Comparison of ENCODE assay signal across 10 mouse cellular contexts in the genomic region with DNA sequence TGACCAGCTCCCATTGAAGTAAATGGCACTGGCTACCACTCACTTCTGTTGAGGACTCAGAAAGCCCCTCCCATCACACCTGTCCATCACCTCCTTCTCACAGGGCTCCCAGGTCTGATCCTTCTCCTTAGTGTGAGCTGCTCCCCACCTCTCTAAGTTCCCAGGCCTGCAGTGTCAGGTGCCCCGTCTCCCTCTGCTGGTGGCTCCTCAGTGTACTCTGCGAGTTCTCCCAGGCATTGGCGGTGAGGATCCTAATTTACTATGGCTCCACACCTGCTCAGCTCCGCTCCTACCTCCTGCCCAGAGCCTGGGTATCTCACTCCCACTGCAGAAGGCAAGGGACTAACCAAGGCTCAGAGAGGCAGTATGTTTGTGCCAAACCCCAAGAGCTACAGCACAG. TPM values are rescaled to one million over a fixed set of nuclear protein-coding genes. Genes with fewer than 3 reads are reported as not detected.
DNase-seq lines count a peak whose midpoint lies in the region; ATAC-seq and TF ChIP-seq lines count a peak whose summit lies in the region.
"Had no signal": no experiment of that assay in that cellular context is flagged by ENCODE, and none has a peak within 500 bp of the region (broad histone marks: within the 10 kb centered on the region; RNA-seq: fewer than 3 reads in every experiment).

No protein-coding gene starts in this region.

- H3K27ac ChIP-seq in lung, embryonic 14.5 days (ENCODE audit: low read depth), result no peak overlapping the region
- H3K27ac ChIP-seq in hindbrain, embryonic 13.5 days, result peak overlapping the region; percentile 89
- peak overlapping the region; percentile 87 for H3K27ac ChIP-seq in neural tube, embryonic 14.5 days (ENCODE audit: low read depth, low read length)
- H3K27ac ChIP-seq: embryonic facial prominence, embryonic 15.5 days had no signal

- no peaks in the 10 kb centered on the region for H3K36me3 ChIP-seq in lung, embryonic 14.5 days (ENCODE audit: insufficient read depth)
- no peaks in the 10 kb centered on the region for H3K36me3 ChIP-seq in hindbrain, embryonic 13.5 days
- no peaks in the 10 kb centered on the region for H3K36me3 ChIP-seq in neural tube, embryonic 14.5 days (ENCODE audit: control insufficient read depth, insufficient read depth, low read length)
- H3K36me3 ChIP-seq: embryonic facial prominence, embryonic 15.5 days had no signal

- TF ChIP-seq CTCF in lung, embryonic 14.5 days (IDR thresholded peaks at IDR 0.05; ENCODE audit: low read depth), result peak; percentile 66

- H3K4me1 ChIP-seq in lung, embryonic 14.5 days (ENCODE audit: insufficient read depth), result peaks cover 17% of the 10 kb centered on the region
- H3K4me1 ChIP-seq in hindbrain, embryonic 13.5 days (replicated peaks), result peaks cover 68% of the 10 kb centered on the region
- peaks cover 52% of the 10 kb centered on the region for H3K4me1 ChIP-seq in neural tube, embryonic 14.5 days (ENCODE audit: control insufficient read depth, insufficient read depth, low read length)

- peak; percentile 59 for DNase-seq in lung, embryonic 14.5 days
- DNase-seq in lung, postnatal 10 days, result no peak
- DNase-seq in brain, adult 2 months (ENCODE audit: low read depth, low spot score), result peak; percentile 50
- no peak for DNase-seq in gastrocnemius, postnatal 10 days
- DNase-seq in spleen, postnatal 36 days (ENCODE audit: low spot score in 2 of 2), result no peak
- DNase-seq: adrenal gland, adult 2 months had no signal

- no peak overlapping the region for H3K9ac ChIP-seq in lung, embryonic 14.5 days
- no peak overlapping the region for H3K9ac ChIP-seq in hindbrain, embryonic 13.5 days
- no peak overlapping the region for H3K9ac ChIP-seq in neural tube, embryonic 14.5 days (replicated peaks; ENCODE audit: low read depth, low read length)
- H3K9ac ChIP-seq: embryonic facial prominence, embryonic 15.5 days had no signal

- no peak overlapping the region for H3K4me2 ChIP-seq in lung, embryonic 14.5 days
- H3K4me2 ChIP-seq in hindbrain, embryonic 13.5 days, result no peak overlapping the region
- H3K4me2 ChIP-seq in neural tube, embryonic 14.5 days (ENCODE audit: low read depth, low read length), result no peak overlapping the region
- H3K4me2 ChIP-seq: embryonic facial prominence, embryonic 15.5 days had no signal

- no peaks in the 10 kb centered on the region for H3K9me3 ChIP-seq in lung, embryonic 14.5 days (ENCODE audit: low read depth, low read length)
- H3K9me3 ChIP-seq in hindbrain, embryonic 13.5 days, result no peaks in the 10 kb centered on the region
- H3K9me3 ChIP-seq in neural tube, embryonic 14.5 days (ENCODE audit: control insufficient read depth, low read length), result no peaks in the 10 kb centered on the region
- H3K9me3 ChIP-seq: embryonic facial prominence, embryonic 15.5 days had no signal

- no peak overlapping the region for H3K4me3 ChIP-seq in lung, embryonic 14.5 days (ENCODE audit: low read depth, low read length)
- H3K4me3 ChIP-seq in hindbrain, embryonic 13.5 days, result no peak overlapping the region
- H3K4me3 ChIP-seq in neural tube, embryonic 14.5 days (ENCODE audit: low read depth, low read length), result no peak overlapping the region
- H3K4me3 ChIP-seq: embryonic facial prominence, embryonic 15.5 days had no signal

- 11% methylated on average over 4 of the region's 4 CpGs for WGBS in lung, embryonic 14.5 days
- WGBS in hindbrain, embryonic 13.5 days, result 5% methylated on average over 4 of the region's 4 CpGs
- WGBS in neural tube, embryonic 14.5 days, result 0% methylated on average over 4 of the region's 4 CpGs

- ATAC-seq in lung, embryonic 14.5 days (ENCODE audit: insufficient read depth), result peak; percentile 30; the same call in 1 of the 2 replicates
- ATAC-seq in hindbrain, embryonic 13.5 days (ENCODE audit: low FRiP score), result no peak
- ATAC-seq in neural tube, embryonic 14.5 days (ENCODE audit: low read depth), result no peak

- H3K27me3 ChIP-seq in lung, embryonic 14.5 days (ENCODE audit: insufficient read depth, low read length), result peaks cover 49% of the 10 kb centered on the region
- peaks cover 97% of the 10 kb centered on the region for H3K27me3 ChIP-seq in hindbrain, embryonic 13.5 days
- H3K27me3 ChIP-seq in neural tube, embryonic 14.5 days (ENCODE audit: control insufficient read depth, insufficient read depth, low read length), result peaks cover 2% of the 10 kb centered on the region

RNA-seq across cellular contexts. Expression of a gene that starts 57.0 kb away (rescaled TPM):
- polyA plus RNA-seq in lung, embryonic 14.5 days (2014; fragmentation: Nextera tagmentation; extraction: Ambion mirVana), result 0.09 TPM in 1 of 2 replicates, not detected in the other
- 6.3 and 6.7 TPM in 2 replicates for polyA plus RNA-seq in hindbrain, embryonic 13.5 days (2015; fragmentation: Nextera tagmentation; extraction: Ambion mirVana)
- polyA plus RNA-seq in neural tube, embryonic 14.5 days (2014; fragmentation: Nextera tagmentation; extraction: Ambion mirVana), result 13.1 and 16.3 TPM in 2 replicates
- total RNA-seq in gastrocnemius, postnatal 10 days (2021), result under 1 TPM; 0.35 to 0.45 TPM
- total RNA-seq: adrenal gland, adult 2 months had no signal
- polyA plus RNA-seq: adrenal gland, adult 2 months; heart, embryonic 16.5 days had no signal

Comparison
In these comparisons a context has a peak if more than half of its experiments do, and no peak if none do; other contexts are left out.
1. DNase-seq: peak in lung, embryonic 14.5 days (single experiment) and brain, adult 2 months (single experiment); none in lung, postnatal 10 days (single experiment), gastrocnemius, postnatal 10 days (single experiment) and spleen, postnatal 36 days (0 of 2).